Mouse (Mus musculus) MN1 (cell line): ENCODE results near the gene Pnp.
A peak's percentile ranks its signal among the peaks of the same experiment; 100 is the strongest.
"Not testable (repeated sequence)": the region's sequence is repeated elsewhere in the genome, so short reads cannot be mapped to it uniquely, and the experiment has no call there.

Source experiments
- DNase-seq: peaks from one replicate; pipeline ENCODE4 v3.0.0-alpha.2; 2016; ENCODE audit warnings: low spot score

The Pnp gene

DNA sequence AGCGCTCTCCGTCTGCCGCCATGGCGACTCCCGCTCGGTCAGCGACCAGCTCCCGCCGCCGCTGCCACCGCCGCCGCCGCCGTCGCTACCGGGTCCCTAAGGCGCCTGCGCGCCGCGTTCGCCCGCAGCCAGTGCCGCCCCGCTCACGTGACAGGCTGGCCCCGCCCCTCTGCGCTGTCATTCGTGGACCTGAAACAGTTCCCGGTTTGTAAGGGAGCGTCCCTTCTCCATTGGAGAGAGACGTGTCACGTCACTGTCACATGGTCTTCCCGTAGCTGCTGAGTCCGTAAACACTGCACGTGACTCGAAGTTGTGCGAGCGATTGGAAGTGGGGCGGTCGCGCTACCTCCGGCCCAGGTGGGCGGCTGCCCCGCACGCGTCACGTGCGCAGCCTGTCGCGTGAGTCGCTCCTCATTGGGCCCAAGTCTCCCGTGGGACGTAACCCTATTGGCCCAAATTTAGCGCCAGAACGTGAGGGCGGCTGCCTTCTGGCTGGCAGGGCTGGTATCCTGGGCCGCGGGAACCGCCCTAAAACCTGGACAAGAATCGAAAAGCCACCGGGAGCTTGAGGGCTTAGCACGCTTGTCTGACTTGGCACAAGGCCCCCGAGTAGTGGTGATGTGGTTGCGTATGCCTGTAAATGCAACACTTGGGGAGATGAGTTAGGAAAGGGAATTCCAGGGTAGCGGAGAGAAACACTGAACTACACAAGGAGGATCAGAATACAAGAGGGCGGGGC, at the start of gene Pnp, which contains the start of gene Pip4p1:
Pnp (plus strand) TSS at position 329 of the 739 bp plus-strand sequence.
Pip4p1 (minus strand) TSS at position 103 of the 739 bp plus-strand sequence.
- peak; percentile 99 for DNase-seq

DNA sequence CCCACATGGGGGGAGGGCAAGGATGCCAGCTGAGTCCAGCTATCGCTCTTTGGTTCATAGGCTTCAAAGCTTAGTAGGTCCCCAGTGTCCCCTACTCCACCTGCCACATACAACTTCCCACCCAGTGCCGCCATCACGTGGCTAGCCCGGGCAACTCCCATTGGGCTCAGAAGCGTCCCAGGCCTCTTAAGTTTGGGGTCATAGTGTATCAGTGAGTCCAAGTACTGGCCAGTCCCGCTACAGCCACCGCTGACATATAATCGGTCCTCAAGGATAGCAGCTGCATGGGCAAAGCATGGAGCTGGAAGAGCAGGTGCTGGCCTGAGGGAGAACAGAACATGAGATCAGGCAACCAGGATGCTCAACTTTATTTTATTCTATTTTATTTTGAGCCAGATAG, 39.3 kb upstream of the Pnp start:
- DNase-seq, result no peak

DNA sequence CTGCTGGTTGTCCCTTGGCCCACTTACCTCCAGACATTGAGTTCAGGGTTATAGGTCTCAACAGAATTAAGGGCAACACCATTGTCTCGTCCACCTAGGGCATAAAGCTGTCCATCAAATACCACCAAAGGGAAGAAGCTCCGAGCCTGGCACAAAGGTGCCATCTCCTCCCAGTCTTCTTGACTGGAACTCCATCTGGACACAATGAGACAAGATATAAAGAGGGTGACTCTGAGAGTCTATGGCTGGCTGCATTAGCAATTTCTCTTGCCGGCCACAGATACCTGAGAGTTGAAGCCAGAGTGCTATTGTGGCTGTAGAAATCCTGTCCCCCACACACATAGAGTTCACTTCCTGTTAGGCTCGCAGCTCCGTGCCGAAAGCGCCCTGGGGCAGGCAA, 38.8 kb upstream of the Pnp start:
- no peak for DNase-seq

DNA sequence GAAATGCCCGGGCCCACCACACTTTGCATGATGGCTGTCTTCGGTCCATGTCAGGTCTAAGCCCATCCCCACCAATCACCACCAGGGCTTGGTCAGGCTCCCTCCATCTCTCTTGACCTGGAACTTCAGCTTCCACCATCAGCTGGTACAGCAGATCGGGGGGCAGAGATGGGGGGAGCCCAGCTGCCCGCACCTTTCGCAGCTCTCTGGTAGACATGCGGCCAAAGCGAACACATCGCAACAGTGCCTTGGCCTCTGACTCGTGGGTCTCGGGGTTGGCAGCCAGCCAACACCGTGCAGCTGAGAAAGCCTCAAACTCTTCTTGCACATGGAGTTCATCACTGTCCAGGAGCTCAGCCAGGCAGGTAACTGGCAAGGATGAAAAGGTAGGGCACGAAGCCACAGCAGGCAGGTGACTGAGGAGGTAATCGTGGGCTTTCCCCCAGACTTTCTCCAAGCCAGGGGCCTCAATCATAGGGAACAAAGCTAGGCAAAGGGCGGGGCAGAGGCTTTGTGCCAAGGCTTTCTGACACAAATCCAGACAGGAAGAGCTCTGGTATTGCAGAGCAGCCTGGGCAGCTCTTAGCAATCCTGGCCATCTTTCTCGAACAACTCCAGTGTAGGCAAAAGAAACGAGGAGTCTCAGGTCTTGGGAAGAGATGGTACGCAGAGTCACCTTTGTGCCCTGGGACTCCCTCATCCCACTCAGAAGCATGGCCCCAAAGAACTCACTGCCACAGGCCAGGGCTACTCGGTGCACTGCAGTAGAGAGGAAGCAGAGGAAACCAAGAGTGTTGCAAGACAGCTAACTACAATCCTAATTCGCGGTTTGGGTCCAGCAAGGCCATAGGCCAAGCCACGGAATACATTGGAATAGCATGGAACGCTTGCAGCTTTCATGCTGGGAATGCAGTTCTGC, 38.1 kb upstream of the Pnp start:
- peak; percentile 40 for DNase-seq

DNA sequence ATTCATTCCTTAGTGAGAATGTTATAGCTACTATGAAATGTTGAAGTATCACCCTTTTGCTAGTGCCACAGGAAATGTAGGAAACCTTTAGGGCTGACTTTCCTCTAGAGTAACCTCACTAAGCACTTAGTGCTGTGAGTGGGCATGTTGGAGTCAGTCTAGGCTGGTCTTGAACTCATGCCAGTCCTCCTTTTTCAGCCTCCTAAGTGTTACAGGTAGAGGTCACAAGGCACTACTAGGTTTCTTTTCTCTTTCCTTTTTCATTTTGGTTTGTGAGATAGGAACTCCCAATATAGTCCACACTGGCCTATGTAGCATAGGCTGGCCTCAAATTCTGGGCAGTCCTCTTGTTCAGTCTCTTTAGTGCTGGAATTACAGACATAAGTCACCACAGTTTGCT, 35.5 kb upstream of the Pnp start:
- DNase-seq, result no peak

DNA sequence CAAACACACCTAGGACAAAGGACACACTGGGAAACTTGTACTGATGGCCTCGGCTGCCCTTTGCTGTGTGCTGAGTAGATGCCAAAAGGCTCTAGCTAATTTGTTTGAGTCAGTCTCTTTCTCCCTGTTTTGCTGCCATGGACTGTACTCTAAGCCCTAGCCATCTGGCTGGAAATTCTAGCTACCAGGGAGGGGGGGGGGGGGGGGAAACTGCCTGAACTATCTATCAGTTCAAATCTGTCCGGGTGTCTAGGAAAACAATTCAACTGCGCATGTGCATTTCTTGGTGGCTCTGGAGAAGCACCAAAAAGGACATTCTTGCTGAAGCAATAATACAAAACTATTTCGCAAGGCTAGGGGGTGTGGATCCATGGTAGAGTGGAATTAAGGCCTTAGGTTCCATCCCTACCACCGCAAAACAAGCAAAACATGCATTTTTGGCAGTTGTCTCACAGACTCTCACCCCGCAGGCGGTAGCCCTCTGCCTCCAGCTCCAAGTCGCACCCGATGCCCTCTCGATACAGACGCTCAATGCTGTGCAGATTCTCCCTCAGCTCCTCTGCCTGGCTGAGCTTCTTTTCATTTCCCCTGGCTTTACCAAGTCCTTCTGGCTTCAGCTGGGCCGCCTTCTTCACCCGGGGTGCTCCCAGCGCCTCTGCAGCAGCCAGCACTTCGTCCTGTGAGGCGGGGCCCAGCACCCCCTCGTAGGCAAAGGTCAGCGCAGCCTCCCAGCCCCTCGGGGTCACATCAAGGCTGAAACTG, 34.7 kb upstream of the Pnp start:
- peak; percentile 70 for DNase-seq

DNA sequence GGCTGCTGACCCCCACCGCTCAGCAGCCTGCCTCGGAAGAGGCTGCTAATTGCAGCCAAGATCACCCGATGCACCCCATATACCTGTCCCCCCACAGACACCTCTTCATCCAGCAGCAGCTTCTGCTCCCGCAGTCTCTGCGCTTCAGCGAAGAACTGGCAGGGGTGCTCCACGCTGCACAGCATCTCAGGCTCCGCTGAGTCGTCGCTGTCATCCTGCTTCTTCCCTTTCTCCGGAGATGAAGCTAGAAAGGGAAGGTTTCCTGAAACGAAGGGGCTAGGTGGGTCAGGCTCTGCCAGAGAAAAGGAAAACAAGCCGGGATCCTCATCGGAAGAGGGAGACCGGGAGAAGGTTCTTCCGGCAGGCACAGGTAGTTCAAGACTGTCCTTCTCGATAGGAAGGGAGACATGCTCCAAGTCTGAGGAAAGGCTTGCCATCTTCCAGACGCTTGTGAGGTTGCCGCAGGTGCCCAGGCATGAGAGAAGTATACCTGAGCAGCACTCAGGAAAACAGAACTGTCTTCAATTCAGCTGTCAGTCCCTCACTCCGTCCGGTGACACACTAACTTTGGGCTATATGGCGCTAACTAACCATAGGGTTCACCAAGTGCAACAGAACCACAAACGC, 34.0 kb upstream of the Pnp start:
- peak; percentile 15 for DNase-seq

DNA sequence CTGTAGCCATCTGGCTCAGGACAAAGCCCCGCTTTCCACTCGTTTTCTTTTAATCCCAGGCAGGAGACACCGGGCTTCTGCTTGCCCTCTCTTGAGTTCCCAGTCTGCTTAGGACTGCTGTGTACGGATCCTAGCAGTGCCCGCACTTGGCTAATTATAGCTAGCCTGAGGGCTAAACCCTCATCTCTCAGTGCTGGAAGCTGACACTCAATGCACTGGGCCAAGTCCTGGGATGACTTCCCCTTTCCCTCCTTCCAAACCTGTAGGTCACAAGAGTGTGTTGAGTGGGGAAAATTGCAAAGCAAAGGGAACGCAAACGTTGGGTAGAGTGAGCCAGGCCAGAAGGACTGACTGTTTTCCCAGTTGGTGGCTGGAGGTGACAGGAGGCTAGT, 33.5 kb upstream of the Pnp start, which contains the start of gene Klhl33:
Klhl33 (minus strand) TSS at position 134 of the 392 bp plus-strand sequence.
- DNase-seq, result no peak

DNA sequence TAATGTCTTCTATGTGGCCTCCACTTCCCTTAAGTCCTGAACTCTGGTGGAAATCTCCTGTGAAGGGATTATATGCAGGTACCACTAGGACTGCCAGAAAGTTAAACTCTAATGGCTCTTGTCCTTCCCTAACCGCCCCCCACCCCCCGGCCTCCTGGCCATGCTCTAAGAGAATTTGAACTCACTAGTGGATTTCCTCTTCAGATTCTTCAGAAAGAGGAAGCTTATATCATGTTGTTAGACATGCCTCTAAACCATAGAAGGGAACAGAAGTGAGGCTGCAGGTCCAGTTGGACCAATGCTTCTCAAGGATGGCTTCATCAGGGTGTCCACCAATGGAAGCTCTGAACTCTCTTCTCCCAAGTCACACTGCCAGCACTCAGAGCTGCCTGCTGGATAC, 32.9 kb upstream of the Pnp start:
- not testable (repeated sequence) for DNase-seq

DNA sequence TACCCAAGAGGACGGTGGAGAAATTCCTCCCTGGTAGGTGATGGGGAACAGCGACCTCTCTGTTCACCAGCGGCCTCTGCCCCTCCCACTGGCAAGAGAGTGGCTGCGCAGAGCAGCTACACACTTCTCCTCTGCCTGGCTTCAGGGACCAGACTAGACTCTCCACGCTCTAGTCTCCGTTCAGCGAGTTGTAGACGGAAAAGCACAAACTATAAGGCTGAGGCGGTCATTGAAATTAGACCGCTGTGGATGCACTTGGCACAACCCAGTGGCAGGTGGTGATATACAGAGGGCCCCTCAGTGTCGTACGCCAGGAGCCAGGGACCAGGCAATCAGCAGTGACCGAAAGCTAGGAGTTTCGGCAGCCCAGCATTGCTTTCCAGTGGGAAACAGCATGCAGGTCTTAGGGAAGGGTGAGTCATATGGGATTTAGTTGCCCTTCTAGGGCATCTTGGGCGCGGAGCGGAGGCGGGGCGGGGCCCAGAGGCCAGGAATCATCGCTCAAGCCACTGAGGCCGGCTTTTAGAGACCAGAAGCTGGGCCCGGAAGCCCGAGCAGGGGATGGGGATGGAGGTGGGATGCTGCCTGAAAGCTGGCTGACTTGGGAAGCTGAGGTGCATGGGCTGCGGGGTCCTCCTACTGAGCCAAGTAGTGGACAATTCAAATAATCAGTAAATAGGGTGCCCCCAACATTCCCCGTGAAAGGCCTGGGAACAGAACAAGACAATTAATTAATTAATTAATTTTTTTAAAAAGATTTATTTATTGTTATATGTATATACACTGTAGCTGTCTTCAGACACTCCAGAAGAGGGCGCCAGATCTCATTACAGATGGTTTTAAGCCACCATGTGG, 26.7 kb upstream of the Pnp start:
- peak; percentile 49 for DNase-seq

DNA sequence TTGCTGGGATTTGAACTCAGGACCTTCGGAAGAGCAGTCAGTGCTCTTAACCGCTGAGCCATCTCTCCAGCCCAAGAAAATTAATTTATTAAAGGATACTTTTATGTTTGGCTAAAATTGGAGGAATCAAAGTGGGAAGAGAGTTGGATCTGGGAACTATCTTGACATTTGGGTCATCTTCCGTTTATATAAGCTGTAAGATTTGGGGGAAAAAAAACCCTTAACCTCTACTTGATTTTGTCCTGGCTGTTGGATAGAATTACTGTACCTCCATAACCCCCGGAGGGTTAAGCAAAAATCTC, 26.1 kb upstream of the Pnp start:
- DNase-seq, result no peak

DNA sequence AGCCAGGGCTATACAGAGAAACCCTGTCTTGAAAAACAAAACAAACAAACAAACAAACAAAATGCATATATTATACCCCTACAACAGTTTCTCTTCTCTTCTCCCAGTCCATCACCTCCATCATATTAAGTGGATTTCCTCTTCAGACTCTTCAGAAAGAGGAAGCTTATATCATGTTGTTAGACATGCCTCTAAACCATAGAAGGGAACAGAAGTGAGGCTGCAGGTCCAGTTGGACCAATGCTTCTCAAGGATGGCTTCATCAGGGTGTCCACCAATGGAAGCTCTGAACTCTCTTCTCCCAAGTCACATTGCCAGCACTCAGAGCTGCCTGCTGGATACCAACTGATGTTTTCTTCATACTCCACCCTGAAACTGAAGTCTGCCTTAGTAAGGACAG, 25.6 kb upstream of the Pnp start:
- DNase-seq, result not testable (repeated sequence)

DNA sequence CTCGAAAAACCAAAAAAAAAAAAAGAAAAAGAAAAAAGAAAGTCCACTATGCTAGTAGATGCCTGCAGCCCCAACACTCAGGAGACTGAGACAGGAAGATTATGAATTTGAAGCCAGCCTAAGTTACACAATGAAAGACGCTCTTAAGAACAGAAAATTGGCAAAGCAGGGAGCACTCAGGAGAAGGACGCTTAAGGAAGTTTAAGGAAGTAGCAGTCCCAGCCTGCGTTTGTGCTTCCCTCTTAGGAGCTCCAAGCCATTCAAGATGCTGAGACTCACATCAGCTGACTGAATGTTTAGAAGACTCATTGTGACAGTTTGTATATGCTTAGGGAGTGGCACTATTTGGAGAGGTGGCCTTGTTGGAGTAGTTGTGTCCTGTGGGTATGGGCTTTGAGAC, 22.8 kb upstream of the Pnp start:
- DNase-seq, result no peak

DNA sequence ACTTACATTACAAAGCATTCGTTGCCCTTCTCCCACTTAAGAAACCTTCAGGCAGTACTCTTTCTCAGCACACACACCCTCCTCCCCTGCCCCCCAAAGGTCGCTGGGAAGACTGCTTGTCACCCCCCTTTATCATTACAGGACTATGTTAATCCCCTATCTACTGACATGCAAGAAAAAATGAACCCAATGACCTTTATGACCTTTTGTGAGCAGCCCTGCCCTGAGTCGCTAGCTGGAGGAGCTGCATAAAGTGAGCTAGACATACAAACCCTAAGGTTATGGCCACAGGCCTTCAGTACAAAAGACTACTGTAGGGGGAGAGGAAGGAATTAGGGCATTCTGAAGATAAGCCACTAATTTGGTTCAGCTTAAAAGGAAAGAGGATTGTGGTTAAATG, 19.5 kb upstream of the Pnp start:
- DNase-seq, result no peak

DNA sequence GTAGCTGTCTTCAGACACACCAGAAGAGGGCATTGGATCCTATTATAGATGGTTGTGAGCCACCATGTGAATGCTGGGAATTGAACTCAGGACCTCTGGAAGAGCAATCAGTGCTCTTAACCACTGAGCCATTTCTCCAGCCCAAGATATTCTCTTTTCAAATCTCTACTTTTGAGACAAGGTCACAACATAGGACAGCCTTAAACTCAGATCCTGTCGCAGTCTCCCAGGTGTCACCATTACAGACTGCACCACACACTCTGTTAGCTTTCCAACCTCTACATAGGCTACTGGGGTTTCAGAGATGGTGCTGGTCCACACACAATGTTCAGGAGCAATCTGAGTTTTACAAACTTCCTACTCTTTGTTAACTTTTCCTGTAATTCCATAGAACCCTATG, 7.4 kb upstream of the Pnp start:
- DNase-seq, result not testable (repeated sequence)

DNA sequence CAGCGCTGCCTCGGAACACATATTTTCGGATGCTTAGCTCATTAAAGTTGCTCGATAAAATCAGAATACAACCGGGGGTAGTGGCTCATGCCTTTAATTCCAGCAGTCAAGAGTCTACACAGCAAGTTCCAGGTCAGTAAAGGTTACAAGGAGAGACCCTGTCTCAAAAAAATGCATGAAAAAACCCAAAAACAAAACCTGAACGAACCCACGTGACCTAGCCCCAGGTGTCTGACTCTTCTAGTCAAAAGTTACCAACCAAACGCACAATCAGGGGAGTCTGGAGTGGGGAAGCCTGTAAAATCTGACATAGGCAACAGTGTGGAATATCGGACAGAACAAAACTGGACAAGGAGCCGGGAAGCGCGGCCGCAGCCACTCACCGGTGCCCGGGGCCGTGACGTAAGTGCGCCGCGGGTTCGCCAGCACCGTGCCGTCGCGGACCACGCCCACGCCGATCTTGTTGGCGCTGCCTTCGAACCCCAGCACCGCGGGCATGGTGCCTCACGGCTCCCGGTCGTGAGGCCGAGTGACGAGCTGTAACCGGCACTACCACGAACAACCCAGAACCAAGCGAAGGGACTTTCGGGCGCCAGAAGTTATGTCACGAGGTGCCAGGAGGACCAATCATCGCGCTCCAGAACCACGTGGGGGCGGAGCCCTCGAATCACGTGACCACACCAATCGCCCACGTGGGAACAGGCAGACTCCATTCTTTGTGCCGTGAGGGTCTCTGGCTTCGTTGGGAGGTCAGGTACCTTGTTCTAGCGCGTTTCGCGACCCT, 6.4 kb upstream of the Pnp start, which contains the start of the genes Osgep and Apex1:
Osgep (minus strand) TSS at position 613 of the 784 bp plus-strand sequence.
Apex1 (plus strand) TSS at position 688 of the 784 bp plus-strand sequence.
- DNase-seq, result peak; percentile 96

DNA sequence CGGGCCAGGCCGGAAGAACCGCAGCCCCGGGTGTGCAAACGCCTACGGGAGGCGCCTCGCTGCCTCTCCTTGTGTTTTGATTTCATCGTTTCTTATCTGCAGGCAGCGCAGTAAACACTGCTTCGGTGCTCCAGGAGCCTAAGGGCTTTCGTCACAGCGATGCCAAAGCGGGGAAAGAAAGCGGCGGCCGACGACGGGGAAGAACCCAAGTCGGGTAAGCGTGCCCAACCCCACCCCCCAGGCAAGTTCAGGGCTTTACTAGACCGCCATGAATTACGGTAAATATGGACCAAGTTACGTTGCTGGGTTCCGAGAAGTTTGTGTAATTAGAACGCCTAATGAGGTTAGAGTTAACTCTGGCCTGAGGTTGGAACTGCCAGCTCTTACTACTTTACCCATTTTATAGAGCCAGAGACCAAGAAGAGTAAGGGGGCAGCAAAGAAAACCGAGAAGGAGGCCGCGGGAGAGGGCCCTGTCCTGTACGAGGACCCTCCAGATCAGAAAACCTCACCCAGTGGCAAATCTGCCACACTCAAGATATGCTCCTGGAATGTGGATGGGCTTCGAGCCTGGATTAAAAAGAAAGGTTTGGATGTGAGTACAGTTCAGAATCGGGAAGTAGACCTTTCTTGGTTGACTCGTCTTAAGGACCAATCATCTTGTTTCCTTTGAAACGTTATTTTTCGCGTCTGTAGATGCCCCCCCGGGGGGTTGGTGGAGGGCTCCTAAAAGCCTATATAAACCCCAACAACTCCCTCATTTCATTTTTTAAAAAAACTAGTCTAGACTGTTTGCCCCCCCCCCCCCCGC, 5.6 kb upstream of the Pnp start:
- DNase-seq, result no peak

DNA sequence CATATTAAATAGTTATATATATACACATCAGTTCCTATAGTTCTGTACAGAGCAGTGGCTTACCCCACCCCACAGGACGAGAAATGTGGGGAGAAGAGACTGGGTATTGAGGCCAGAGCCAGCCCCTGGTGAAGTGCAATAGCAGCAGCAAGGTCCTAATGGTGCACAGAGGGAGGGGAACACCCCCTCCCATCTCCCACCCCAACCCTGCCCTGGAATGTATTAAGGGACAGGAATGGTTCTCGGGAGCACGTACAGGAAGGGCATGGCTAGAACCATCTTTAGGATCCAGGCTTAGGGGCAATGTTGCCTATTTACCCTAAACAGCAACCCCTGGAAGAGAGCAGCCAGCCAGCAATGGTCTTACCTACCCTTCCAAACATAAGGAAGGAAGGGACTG, 3.5 kb upstream of the Pnp start:
- no peak for DNase-seq

DNA sequence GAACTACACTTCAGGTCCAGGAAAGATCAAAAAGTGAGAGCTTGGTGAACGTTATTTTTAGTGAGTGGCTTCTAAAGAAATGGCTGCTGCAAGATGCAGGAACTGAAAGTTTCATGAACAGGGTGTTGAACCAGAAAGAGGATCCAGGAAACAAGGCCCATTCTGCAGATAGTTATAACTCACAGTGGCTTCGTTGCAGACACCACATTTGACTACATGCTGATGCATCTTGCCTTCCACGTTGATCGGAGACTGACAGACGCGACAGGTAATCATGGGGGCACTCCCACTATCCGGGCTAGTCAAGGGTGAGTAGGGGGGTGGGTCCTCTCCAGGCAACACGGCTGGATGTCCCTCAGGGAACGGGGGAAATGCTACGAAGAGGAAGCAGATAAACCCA, 931 bp upstream of the Pnp start:
- DNase-seq, result no peak
